Mouse (Mus musculus) ES-Bruce4 (cell line): Measurements from ENCODE around the gene Gba. TPM values are rescaled to one million over a fixed set of nuclear protein-coding genes. Genes with fewer than 3 reads are reported as not detected.
A peak's percentile ranks its signal among the peaks of the same experiment; 100 is the strongest.

Experiments
- H3K27ac ChIP-seq: 2 replicates; pipeline ENCODE4 v1.5.1; 2012; ENCODE audit warnings: low read length, inconsistent platforms; ENCODE audit not compliant: insufficient read depth
- H3K27me3 ChIP-seq: 2 replicates; pipeline ENCODE4 v1.6.1; 2012; ENCODE audit warnings: mild to moderate bottlenecking, low read length, inconsistent platforms; ENCODE audit not compliant: control insufficient read depth, poor library complexity, insufficient read depth, severe bottlenecking
- H3K36me3 ChIP-seq: 2 replicates; pipeline ENCODE4 v1.6.1; 2012; ENCODE audit warnings: inconsistent platforms, mild to moderate bottlenecking, low read length, moderate library complexity; ENCODE audit not compliant: control insufficient read depth, poor library complexity, insufficient read depth, severe bottlenecking
- H3K4me1 ChIP-seq: one replicate; pipeline ENCODE4 v1.8.1; 2011; ENCODE audit warnings: low read length; ENCODE audit not compliant: control insufficient read depth, insufficient read depth
- H3K4me3 ChIP-seq: 2 replicates; pipeline ENCODE4 v1.5.1; 2011; ENCODE audit warnings: low read depth, mild to moderate bottlenecking, low read length
- H3K9ac ChIP-seq: 2 replicates; pipeline ENCODE4 v1.6.1; 2012; ENCODE audit warnings: low read depth, mild to moderate bottlenecking, inconsistent platforms; ENCODE audit not compliant: poor library complexity, severe bottlenecking
- H3K9me3 ChIP-seq: replicated peaks from 2 replicates; pipeline ENCODE4 v1.6.1; 2012; ENCODE audit warnings: mild to moderate bottlenecking, low read length, inconsistent platforms; ENCODE audit not compliant: control insufficient read depth, poor library complexity, insufficient read depth, severe bottlenecking
- CTCF ChIP-seq: IDR thresholded peaks from one replicate; pipeline ENCODE4 v1.8.1; 2011; ENCODE audit warnings: low read depth, low read length
- EP300 ChIP-seq: IDR thresholded peaks from 2 replicates; pipeline ENCODE4 v1.6.1; 2011; ENCODE audit warnings: low read depth, low read length; ENCODE audit not compliant: insufficient read depth
- POLR2A ChIP-seq: IDR thresholded peaks from one replicate; pipeline ENCODE4 v1.8.1; 2011; ENCODE audit warnings: low read length; ENCODE audit not compliant: insufficient read depth
- polyA plus RNA-seq: library from polyadenylated mRNA; stranded (reverse); fragments of >200 nt; gene quantifications from 2 replicates; pipeline ENCODE4 v1.2.4, GENCODE M21; 2011; ENCODE audit warnings: low read depth; ENCODE audit not compliant: missing spikeins, insufficient read depth, insufficient read length

The Gba gene
- polyA plus RNA-seq, 1 experiment: 31.5 TPM

- H3K4me1 ChIP-seq: no peaks in the 10 kb centered on the region
- H3K27me3 ChIP-seq: no peaks in the 10 kb centered on the region
- peaks cover 18% of the 10 kb centered on the region for H3K36me3 ChIP-seq
- H3K9me3 ChIP-seq: no peaks in the 10 kb centered on the region
- no peak overlapping the region for H3K9ac ChIP-seq
- no peak overlapping the region for H3K27ac ChIP-seq
- no peak overlapping the region for H3K4me3 ChIP-seq
- TF ChIP-seq POLR2A: no peak
- TF ChIP-seq CTCF: no peak
- TF ChIP-seq EP300: no peak
These were observed 6.0 kb downstream of the Gba start for GRCm38 (mm10) chr3:89208736-89209135.

GRCm38 (mm10) chr3:89209731-89210130 is 7.0 kb downstream of the Gba start:
- Histone ChIP-seq H3K27me3 (no peaks in the 10 kb centered on the region), H3K4me1 (no peaks in the 10 kb centered on the region), H3K27ac (no peak overlapping the region), H3K4me3 (no peak overlapping the region), H3K36me3 (peaks cover 15% of the 10 kb centered on the region), H3K9ac (no peak overlapping the region), H3K9me3 (no peaks in the 10 kb centered on the region)
- no peak for TF ChIP-seq EP300
- no peak for TF ChIP-seq POLR2A
- TF ChIP-seq CTCF: no peak

GRCm38 (mm10) chr3:89210162-89210561 is 7.4 kb downstream of the Gba start:
- TF ChIP-seq POLR2A (no peak), EP300 (no peak), CTCF (no peak)
- Histone ChIP-seq H3K36me3 (peaks cover 15% of the 10 kb centered on the region), H3K27ac (no peak overlapping the region), H3K27me3 (no peaks in the 10 kb centered on the region), H3K9me3 (no peaks in the 10 kb centered on the region), H3K4me3 (no peak overlapping the region), H3K4me1 (no peaks in the 10 kb centered on the region), H3K9ac (no peak overlapping the region)

- H3K27ac ChIP-seq: no peak overlapping the region
- H3K4me1 ChIP-seq: no peaks in the 10 kb centered on the region
- no peaks in the 10 kb centered on the region for H3K9me3 ChIP-seq
- no peak overlapping the region for H3K4me3 ChIP-seq
- no peak for TF ChIP-seq EP300
- no peak for TF ChIP-seq POLR2A
- no peak for TF ChIP-seq CTCF
- H3K9ac ChIP-seq: no peak overlapping the region
- H3K36me3 ChIP-seq: peaks cover 14% of the 10 kb centered on the region
- H3K27me3 ChIP-seq: no peaks in the 10 kb centered on the region
These were observed 8.0 kb downstream of the Gba start for GRCm38 (mm10) chr3:89210731-89211130.

- Histone ChIP-seq H3K4me3 (peak overlapping the region; percentile 86), H3K9ac (peak overlapping the region; percentile 56), H3K27ac (peak overlapping the region; percentile 37; the same call in 1 of the 2 replicates), H3K36me3 (peaks cover 6% of the 10 kb centered on the region; the same call in 1 of the 2 replicates), H3K4me1 (no peaks in the 10 kb centered on the region), H3K9me3 (no peaks in the 10 kb centered on the region), H3K27me3 (no peaks in the 10 kb centered on the region)
- TF ChIP-seq POLR2A (no peak), EP300 (peak; percentile 37; the same call in 1 of the 2 replicates)
These were observed 11.2 kb downstream of the Gba start for GRCm38 (mm10) chr3:89213803-89214530.

- Histone ChIP-seq H3K9ac (peak within 1 kb of the TSS; percentile 56), H3K4me1 (no peaks in the 10 kb centered on the region), H3K27ac (peak within 1 kb of the TSS; percentile 37; the same call in 1 of the 2 replicates), H3K36me3 (peaks cover 2% of the 10 kb centered on the region; the same call in 1 of the 2 replicates), H3K9me3 (no peaks in the 10 kb centered on the region), H3K4me3 (peak within 1 kb of the TSS; percentile 84), H3K27me3 (no peaks in the 10 kb centered on the region)
- TF ChIP-seq POLR2A (no peak), CTCF (no peak), EP300 (no peak)
These were observed 12.1 kb downstream of the Gba start, which contains the start of gene Thbs3 for GRCm38 (mm10) chr3:89214681-89215411. Thbs3 (plus strand) TSS chr3:89215180.
